Mouse (Mus musculus): ENCODE measurements at regions not wholly inside any gene's neighbourhood (a gene's known extent, or its start where the extent isn't known, plus 50 kb on each side); places are given as distances from the start of the nearest gene placed in this dataset.

- no peak for TF ChIP-seq POLR2A (IDR thresholded peaks at IDR 0.05; ENCODE audit: borderline replicate concordance, low read depth, low read length)
- TF ChIP-seq CTCF (IDR thresholded peaks at IDR 0.05; ENCODE audit: low read depth, low read length) = no peak
Observed at GRCm38 (mm10) chr4:28301686-28302085, 511.2 kb upstream of the Epha7 start.
